Mouse (Mus musculus): ENCODE measurements around the gene Cdkn1a. TPM values are rescaled to one million over a fixed set of nuclear protein-coding genes. Genes with fewer than 3 reads are reported as not detected.
"Not testable (repeated sequence)": the region's sequence is repeated elsewhere in the genome, so short reads cannot be mapped to it uniquely, and the experiment has no call there.

Cdkn1a gene
- total RNA-seq, 4 experiments from 2014 or later = 9.8 to 33.8 (median 12.1) TPM

- DNase-seq (ENCODE audit: low spot score in 2 of 2) = no peak
These were observed 9.0 kb upstream of the Cdkn1a start for GRCm38 (mm10) chr17:29081618-29082381.

GRCm38 (mm10) chr17:29083586-29083985 is 7.2 kb upstream of the Cdkn1a start:
- peak in 1 of 2 experiments; percentile 2 for DNase-seq (ENCODE audit: low spot score in 2 of 2)

- peak in 1 of 2 experiments; percentile 5 for DNase-seq (ENCODE audit: low spot score in 2 of 2)
These were observed 6.1 kb upstream of the Cdkn1a start for GRCm38 (mm10) chr17:29084656-29085055.

GRCm38 (mm10) chr17:29085266-29085665 is 5.5 kb upstream of the Cdkn1a start:
- peak in 1 of 2 experiments; percentile 1 for DNase-seq (ENCODE audit: low spot score in 2 of 2)

- DNase-seq (ENCODE audit: low spot score in 2 of 2) = peak in 1 of 2 experiments; percentile 1
These were observed 3.9 kb upstream of the Cdkn1a start for GRCm38 (mm10) chr17:29086916-29087315.

- peak in 1 of 2 experiments; percentile 2 for DNase-seq (ENCODE audit: low spot score in 2 of 2)
These were observed 670 bp downstream of the Cdkn1a start for GRCm38 (mm10) chr17:29091348-29091944.

- peak in 1 of 2 experiments; percentile 1 for DNase-seq (ENCODE audit: low spot score in 2 of 2)
These were observed 1.7 kb downstream of the Cdkn1a start for GRCm38 (mm10) chr17:29092497-29092896.

- DNase-seq (ENCODE audit: low spot score in 2 of 2) = peak; percentile 72 to 86
These were observed 2.6 kb downstream of the Cdkn1a start for GRCm38 (mm10) chr17:29093110-29093952.

GRCm38 (mm10) chr17:29093961-29094309 is 3.2 kb downstream of the Cdkn1a start:
- DNase-seq (ENCODE audit: low spot score in 2 of 2) = no peak

- DNase-seq (ENCODE audit: low spot score in 2 of 2) = peak; percentile 67 to 82
These were observed 3.8 kb downstream of the Cdkn1a start for GRCm38 (mm10) chr17:29094310-29095181.

- DNase-seq (ENCODE audit: low spot score in 2 of 2) = peak; percentile 92
These were observed 4.5 kb downstream of the Cdkn1a start for GRCm38 (mm10) chr17:29095201-29095733.

- DNase-seq (ENCODE audit: low spot score in 2 of 2) = peak in 1 of 2 experiments; percentile 1
These were observed 5.5 kb downstream of the Cdkn1a start for GRCm38 (mm10) chr17:29096245-29096644.

GRCm38 (mm10) chr17:29096851-29097561 is 6.2 kb downstream of the Cdkn1a start:
- peak; percentile 1 to 8 for DNase-seq (ENCODE audit: low spot score in 2 of 2)

GRCm38 (mm10) chr17:29098291-29098690 is 7.5 kb downstream of the Cdkn1a start:
- DNase-seq (ENCODE audit: low spot score in 2 of 2) = peak in 1 of 2 experiments; percentile 3

- DNase-seq (ENCODE audit: low spot score in 2 of 2) = peak; percentile 1 to 2
These were observed 8.3 kb downstream of the Cdkn1a start for GRCm38 (mm10) chr17:29099076-29099475.

- peak in 1 of 2 experiments; percentile 1 for DNase-seq (ENCODE audit: low spot score in 2 of 2)
These were observed 9.9 kb downstream of the Cdkn1a start for GRCm38 (mm10) chr17:29100627-29101026.

GRCm38 (mm10) chr17:29110356-29110755 is 19.6 kb downstream of the Cdkn1a start:
- DNase-seq (ENCODE audit: low spot score in 2 of 2) = not testable (repeated sequence)

GRCm38 (mm10) chr17:29111332-29111731 is 20.6 kb downstream of the Cdkn1a start:
- no peak for DNase-seq (ENCODE audit: low spot score in 2 of 2)

GRCm38 (mm10) chr17:29113591-29114352 is 23.0 kb downstream of the Cdkn1a start, which contains the start of gene Rab44:
Rab44 (plus strand) TSS chr17:29114145.
- DNase-seq (ENCODE audit: low spot score in 2 of 2) = no peak
